Mouse (Mus musculus) testis, postnatal 14 days (tissue): ENCODE results near the gene B2m.
"Not testable (repeated sequence)": the region's sequence is repeated elsewhere in the genome, so short reads cannot be mapped to it uniquely, and the experiment has no call there.

ENCODE experiments used
- DNase-seq: peaks from one replicate; pipeline ENCODE4 v3.0.0; 2021; ENCODE audit warnings: low spot score

B2m gene

DNA sequence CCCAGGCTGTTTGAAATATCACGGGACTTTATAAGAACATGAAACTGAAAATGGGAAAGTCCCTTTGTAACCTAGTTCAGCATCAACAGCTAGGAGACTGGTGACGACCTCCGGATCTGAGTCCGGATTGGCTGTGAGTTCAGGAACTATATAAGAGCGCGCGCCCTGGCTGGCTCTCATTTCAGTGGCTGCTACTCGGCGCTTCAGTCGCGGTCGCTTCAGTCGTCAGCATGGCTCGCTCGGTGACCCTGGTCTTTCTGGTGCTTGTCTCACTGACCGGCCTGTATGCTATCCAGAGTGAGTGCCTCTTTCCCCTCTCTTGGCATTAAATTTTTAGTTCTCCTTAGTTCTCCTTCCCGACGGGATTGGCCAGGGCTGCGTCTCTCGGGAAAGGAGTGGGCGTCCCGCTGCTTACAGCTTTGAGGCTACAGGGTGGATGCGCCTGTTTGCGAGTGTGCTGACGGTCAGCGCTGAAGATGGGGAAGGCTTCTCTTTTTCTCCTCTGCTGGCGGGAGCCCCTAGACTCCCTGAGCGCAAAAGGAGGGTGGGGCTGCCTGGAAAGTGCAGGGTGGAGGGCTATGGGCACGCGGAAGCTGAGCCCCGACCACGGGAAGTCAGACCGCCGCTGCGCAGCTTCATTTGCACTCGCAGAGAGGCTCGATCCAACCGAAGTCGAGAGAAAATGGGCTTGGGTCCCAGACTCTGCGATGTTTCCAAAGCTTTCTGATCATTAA is at the start of gene B2m:
Gene B2m, plus strand, starts transcription at position 179 of the 734 bp plus-strand sequence.
- DNase-seq = peak; percentile 86

DNA sequence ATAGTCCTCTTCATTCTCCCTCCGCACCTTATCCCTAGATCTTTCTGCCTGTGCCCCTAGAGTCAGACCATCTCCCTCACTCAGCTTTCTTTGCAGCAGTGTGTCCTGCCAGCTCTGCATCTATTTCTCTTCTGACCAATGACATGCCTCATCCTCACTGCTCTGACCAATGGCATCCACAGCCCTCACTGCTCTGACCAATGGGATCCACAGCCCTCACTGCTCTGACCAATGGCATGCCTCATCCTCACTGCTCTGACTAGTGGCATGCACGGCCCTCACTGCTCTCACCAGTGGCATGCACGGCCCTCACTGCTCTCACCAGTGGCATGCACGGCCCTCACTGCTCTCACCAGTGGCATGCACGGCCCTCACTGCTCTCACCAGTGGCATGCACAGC is 49.8 kb upstream of the B2m start:
- not testable (repeated sequence) for DNase-seq

DNA sequence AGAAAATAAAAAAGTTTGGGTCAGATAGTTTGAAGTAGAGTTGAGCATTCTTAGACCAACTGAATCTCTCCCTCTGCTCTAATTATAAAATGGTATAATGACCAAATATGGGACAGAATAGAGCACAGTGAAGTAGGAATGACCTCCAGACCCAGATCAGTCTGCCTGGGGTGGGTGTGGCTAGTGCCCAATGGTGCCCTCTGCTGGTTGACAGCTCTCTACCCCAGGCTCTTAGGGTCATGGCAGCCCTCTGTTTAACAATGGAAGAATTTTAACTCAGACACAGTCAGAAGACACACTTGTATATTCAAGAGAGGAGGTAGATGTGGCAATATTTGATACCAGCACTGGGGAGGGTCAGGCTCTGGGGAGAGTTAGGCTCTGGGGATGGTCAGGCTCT is 45.4 kb upstream of the B2m start:
- no peak for DNase-seq

DNA sequence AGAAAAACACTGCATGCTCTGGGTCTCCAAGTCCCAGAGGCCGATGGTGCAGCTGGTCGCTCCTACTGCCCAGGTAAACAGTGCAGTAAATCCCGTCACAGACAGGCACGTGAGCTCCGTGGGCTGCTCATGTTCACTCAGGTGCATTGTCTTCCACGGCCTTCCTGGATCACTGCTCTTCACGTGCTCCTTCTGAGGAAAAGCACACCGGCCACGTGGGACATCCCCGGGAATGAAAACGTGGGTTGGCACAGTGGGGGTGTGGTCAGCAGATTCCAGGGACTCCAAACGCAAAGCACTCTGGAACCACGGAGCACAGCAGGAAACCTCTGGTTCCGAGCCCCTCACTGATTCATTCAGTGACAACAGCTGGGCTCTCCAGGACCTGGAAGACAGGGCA is 39.4 kb upstream of the B2m start:
- no peak for DNase-seq

DNA sequence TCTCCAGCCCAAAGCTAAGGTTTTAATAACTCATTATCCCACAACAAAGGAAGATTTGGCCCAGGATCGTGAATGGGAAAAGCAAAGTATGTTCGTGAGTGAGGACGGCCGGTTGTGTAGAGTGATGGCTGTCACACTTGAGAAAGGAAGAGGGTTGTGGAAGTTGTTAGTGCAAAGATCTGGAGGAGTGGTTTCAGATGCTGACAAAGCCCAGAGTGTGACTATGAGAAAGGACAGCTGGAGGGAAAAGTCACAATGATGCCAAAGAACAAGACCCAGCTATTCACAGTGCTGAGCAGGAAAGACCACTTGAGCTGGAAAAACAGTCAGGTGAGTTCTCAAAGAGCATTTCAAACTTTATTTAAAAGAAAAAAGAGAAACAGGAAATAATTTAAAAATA is 37.8 kb upstream of the B2m start:
- no peak for DNase-seq

DNA sequence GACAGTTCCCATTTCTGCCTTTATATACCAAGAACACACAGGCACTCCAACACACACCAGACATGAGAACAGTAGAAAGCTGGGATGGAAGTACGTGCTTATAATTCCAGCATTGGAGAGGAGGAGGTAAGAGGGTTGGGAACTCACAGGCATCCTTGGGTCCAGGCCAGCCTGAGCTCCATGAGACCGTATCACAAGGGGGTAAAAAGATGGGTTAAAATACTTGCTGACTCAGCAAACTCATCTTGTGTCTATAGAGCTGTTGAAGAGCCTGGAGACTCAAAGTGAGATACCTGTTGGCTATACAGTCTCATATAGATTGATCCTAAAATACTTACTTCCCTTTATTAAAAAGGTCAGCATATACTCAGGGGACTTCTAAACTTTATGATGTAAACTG is 30.6 kb upstream of the B2m start:
- DNase-seq = no peak

DNA sequence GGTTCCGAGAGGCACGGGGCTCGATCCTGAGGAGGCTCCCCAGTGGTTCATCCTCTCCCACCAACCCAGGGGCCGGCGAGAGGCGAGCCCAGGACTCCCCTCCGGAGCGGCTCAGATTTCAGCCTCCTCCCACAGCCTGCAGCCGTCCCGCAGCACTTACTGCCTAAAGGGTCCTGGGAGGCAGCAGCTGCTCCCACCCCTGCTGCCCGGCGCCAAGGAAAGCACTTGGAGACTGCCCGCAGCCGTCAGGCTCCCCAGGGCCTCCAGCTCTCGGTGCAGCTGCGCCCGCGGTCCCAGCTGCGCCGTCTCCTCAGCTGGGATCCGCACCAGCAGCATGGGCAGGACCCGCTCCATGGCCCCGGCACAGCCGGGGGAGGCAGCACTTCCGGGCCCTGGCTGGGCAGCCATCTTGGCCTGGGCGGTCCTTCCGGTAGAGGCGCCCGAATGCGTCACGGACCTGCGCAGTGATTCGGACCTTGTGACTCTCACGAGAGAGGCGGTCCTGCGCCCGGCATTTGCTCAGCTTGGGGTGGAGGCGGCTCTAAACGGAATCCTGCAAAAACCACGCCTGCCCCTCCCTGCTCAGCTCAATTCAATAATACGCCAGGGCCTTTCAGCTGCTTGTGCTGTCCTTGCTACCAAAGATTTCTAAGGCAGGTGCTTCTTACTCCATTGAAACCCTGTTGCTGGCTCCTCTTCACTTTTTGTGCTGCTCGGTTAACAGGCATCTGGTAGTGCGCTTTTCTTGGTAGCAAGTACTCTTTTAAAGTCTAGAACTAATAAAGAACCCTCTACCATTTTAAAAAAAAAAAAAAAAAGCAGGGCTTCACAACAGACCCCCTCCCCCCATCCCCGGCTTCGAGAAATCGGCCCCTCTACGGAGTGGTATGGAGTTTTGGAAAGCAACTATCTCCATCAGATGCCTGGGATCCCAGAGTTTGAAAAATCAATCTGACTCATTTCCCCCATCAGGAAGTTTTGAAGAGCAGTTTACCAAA is 29.2 kb upstream of the B2m start, which contains the start of gene Spg11:
Gene Spg11, minus strand, starts transcription at position 426 of the 998 bp plus-strand sequence.
- peak; percentile 96 for DNase-seq

DNA sequence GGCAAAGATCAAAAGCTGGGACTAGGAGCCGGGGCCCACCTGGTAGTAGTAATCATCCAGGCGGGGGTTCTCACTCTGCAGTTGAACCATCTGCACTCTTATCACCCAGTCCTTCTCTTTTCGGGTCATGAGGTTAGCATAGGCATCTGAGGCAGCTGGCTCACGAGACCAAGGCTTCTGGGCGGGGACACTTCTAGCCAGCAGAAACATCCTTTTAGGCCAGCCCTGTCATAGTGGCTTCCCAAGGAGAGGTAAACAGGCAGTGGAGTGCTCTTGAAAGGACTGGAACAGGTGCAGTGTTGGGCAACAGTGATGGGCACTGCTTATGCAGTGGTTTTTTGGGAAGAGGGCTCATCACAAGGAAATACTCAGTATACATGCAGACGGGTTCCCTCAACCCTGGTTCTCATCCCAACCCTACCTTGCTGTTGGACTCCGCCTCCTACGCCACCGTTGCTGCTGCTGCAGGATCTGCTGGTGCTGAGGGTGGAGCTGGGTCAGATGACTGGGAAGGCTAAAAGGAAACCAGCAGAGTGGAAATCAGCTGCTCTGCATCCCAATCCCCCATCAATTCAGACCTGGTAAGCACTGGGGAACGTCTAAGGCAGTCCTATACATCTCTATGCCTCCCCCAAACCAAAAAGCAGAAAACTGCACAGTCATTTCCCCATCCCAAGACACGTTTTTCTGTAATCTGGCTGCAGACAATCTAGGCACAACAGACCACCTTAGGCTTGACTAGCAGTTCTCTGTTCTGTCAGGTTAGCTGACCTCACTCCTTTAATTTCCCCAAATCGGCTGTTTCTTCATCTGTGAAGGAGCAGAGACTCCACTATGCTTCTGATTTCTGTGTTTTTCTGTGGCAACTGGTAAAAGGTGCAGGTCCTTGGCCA is 21.6 kb upstream of the B2m start:
- no peak for DNase-seq

DNA sequence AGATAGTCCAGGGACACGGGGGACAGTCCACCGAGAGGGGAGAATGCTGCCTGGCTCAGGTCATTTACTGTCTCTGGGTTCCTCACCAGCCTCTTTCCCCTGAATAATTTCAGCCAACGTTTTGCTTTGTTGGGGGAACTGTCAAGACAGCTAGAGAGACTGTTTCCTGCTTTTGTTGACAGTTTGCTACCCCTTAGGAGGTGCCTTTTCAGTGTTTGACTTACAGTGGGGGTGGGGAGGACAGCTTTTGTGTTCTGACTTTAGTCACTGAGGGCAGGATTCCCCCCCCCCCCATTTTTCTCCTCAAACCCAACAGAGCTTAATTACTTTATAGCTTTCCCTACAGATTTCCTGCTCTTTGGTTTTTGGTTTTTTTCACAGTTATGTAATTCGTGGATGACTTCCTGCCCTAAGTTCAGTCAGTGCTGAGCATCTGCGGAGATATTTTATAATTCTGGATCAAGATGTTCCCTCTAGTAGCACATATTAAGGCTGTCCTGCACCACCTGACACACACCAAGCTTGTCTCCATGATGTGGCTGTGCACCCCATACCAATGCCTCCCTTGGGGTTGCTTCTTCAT is 20.6 kb upstream of the B2m start:
- DNase-seq = no peak

DNA sequence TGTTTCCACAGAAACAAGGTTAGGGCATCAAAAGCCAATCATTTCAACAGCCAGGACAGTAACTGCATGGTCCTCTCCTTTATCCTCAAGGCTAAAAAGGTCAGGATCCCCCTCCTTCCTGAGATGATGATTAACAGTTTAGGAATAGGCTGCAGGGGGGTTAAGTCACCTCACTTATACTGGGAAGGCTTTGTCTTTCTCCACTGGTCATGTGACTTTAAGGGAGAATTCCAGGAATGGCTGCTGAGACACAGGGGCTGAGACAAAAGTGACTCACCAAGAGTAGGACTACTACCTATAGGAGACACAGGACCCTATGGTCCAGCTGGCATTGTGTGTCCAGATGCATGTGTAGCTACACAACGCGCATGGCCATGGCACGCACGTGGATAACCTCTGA is 19.9 kb upstream of the B2m start:
- DNase-seq = no peak

DNA sequence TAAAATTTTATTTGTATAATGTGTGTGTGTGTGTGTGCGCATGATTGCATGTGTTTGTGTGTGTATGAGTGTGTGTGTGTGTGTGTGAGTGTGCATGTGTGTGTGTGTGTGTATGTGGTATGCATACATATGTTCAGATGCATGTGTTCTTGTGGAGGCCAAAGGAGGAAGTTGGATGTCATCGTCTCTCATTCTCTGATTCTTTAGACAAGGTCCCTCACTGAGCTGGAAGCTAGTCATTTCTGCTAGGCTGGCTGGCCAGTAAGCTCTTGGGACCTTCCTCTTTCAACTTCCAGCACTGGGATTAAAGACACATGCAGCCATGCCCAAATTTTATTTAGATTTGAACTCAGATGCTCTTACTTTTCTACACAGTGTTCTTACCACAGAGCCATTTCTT is 15.4 kb upstream of the B2m start:
- DNase-seq = no peak

DNA sequence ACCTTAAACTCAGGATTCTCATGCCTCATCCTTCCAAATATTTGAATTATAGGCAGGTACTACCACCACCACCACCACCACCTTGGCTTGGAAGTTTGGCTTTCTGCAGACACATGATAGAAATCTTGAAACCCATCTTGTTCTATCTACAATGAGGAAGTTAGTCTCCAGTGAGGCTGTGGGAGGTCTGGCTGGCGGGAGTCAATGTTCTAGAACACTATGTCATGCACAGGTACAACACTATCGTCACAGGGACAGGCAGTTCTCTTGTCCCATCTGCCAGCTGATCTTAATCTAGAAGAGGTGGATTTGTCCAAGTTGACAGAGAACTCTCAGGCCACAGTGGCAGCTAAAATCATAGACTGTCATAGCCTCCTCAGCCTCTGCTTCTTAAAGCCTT is 14.9 kb upstream of the B2m start:
- DNase-seq = no peak

DNA sequence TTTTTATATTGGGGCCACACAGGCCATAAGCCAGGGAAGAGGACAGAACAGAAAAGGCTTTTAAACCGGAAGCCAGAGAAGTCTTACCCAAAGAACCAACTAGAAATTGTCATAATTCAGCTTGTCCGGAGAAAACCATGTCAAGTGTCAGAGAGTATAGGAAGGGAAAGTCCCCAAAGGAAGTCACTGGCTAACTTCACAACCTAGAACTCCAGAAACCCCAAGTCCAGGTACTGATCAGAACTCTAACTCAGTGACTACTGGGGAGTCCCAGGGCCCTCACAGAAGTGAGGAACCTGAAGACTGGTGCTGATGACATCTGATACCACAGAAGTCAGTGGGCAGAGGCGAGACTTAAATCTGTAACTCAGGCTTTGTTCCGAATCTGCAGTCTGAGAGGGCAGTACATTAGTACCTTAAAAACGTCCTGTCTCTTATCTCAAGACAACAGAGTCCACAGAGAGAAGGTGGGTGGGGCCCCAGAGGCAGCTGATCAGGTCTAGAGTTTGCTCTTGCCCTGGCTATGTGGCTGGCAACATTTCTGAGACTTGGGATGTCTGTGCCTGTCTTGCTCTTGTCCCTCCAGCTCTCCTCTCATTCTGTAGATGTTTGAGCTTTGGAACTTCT is 9.5 kb upstream of the B2m start:
- DNase-seq = no peak

DNA sequence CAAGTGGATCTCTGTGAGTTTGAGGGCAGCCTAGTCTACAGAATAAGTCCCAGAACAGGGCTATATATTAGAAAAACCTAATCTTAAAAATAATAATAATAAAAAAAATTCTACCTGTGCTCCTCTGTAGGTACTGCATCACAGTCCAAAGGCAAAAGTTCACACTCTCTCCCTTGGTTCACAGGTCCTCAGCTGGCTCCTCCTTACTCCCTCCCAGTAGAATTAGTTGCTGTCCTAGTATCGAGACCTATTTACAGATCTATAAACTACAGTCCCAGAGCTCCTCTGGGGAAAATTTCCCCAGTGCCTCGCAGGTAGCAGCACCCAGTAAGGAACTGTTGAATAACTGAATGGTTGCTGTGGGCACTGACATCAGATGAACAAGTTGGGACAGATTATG is 6.7 kb upstream of the B2m start:
- DNase-seq = no peak

DNA sequence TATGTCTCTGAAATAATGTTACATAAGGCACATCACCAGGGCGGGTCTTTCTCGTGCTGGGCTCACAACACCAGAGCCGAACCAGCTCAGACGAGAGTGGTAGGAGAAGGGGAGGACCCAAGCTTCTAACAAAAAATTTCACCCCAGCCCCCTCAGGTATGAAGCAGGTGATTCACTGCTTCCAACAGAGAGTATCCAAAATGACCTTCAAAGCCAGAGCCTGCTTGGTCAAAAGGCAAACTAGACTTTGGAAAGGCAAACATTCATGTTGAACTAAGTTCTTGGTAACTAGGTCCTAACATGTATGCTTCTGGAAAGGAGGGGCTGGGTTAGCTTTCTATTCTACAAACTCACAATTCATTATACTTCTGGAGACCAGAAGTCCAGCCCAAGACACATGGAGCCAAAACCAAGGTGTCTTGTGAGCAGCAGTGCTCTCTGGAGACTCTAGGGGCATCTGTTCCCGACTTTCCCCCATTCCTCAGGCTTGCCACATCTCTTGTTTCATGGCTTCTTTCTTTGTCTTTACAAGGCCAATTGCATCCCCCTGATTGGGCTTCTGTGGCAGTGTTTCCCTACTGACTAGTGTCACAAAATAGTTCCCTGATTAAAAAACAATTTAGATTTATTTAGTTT is 6.0 kb upstream of the B2m start:
- no peak for DNase-seq

DNA sequence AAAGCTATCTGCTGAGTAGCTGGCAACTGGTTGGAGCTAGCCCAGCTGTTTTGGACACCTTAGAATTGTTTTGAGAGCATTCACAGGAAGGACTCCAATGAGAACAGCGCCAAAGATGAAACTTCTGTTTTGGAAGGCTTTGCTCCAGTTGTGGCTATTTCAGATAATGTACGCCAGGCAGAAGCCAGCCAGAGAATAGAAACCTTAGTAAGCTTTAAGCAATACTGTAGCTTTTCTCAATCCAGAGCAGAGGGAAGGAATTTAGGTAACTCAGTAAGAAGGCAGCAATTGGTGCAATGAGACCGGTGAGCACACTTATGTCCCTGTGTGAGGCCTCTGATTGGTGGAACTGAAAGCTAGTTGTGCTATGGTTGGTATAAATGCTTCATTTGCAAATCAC is 4.4 kb upstream of the B2m start:
- DNase-seq = no peak

DNA sequence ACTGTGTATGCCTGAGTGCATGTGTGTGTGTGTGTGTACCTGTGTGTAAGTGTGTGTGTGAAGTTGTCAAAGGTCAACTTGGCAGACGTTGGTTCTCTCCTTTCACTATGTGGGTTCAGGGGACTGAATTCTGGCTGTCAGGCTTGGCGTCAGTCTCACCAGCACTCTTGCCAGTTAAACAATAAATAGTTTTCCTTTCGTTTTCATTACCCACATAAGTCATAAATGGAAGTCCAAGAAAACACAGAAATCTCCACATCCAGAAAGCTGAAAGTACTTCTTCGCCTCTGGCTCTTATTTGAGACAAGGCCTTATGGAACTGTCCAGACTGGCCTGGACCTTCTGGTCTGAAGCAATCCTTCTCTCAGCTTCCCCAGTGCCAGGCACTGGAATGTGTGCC is 1.7 kb upstream of the B2m start:
- DNase-seq = no peak

DNA sequence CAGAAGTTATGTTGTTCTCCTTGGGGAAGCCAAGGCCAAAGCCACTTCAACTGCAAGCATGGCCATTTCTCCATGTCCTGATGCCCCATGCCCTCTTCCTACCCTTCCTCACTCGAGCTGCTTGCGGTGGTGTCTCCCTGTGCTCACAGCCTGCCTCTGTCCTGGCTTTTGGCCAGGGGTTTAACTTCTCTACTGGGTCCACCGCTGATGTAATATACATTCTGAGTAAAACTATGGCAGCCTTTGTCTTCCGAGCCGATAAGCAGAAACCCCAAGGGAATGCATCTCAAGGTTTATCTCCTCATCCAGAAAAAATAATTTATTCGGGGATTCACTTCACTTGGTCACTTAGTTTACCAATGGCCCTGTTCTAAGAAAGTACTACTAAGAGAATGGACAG is 799 bp upstream of the B2m start:
- peak; percentile 14 for DNase-seq

DNA sequence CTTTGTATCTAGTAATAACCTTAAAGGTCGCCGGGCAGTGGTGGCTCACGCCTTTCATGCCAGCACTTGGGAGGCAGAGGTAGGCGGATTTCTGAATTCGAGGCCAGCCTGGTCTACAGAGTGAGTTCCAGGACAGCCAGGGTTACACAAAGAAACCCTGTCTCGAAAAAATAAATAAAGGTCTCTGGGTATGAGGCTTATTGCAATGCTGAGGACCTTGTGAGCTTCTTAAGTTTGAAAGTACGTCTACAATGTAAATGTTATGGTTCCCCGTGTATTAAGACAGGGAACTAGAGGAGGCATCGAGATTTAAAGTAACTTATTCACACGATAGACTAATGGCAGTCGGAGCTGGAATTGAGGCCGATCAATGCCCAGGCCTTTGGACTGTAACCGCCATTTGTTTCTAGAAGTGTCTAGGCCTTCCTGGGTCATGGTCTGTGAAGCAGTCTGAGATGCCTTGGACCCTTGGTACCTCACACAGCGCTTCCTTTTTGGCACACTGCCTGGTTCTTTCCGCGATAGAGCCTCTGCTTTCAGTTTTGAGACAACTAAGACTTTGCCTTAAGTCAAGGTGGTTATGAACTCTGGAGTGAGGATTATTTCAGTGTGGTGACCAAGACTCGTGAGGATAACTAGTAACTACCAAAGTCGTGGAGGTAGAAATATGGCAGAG is 894 bp downstream of the B2m start:
- peak; percentile 41 for DNase-seq

DNA sequence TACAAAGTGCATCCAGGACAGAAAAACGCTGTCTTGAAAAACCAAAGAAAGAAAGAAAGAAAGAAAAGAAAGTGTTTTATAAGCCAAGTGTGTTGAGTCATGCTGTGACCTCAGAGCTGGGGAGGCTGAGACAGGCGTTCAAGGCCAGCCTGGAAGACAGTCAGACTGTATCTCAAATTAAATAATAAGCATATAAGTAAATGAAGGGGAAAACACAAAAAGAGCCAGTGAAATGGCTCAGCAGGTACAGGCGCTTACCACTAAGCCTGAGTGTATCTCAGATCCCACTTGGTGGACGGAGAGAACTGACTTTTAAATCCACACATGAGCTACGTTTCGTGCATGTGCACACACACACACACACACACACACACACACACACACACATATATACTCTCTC is 1.8 kb downstream of the B2m start:
- no peak for DNase-seq
